Mouse (Mus musculus): ENCODE measurements around the gene G6pc. TPM values are rescaled to one million over a fixed set of nuclear protein-coding genes. Genes with fewer than 3 reads are reported as not detected.
"Not testable (repeated sequence)": the region's sequence is repeated elsewhere in the genome, so short reads cannot be mapped to it uniquely, and the experiment has no call there.

Gene G6pc
- total and polyA plus RNA-seq, 3 experiments = not detected

DNA sequence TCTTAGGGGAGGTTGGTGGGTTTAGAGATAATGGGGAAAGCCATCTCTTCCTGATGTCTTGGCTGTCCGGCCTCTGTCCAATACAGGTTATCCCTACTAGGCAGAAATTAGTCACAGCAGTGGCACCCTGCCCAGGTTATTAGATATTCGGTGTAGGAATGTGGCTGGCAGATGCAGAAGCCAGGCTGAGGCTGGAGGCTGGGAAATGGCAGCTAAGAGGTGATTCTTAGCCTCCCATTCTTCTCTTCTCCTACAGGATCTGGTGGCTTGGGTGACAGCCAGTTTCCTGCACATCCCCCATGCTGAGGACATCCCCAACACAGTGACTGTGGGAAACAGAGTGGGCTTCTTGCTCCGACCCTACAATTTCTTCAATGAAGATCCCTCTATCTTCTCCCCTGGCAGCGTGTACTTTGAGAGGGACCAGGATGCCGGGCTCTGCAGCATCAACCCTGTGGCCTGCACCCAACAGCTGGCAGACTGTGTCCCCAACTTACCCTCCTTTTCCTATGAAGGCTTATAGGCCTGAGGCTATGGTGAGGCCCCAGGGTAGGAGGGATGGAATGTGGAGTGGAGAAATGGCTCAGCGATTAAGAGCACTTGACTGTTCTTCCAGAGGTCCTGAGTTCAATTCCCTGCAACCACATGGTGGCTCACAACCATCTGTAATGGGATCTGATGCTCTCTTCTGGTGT is 38.3 kb upstream of the G6pc start:
- Histone ChIP-seq H3K27ac (peak overlapping the region; percentile 18), H3K4me3 (no peak overlapping the region), H3K9ac (ENCODE audit: low read depth, low read length) (no peak overlapping the region), H3K27me3 (ENCODE audit: control insufficient read depth, insufficient read depth, low read length) (no peaks in the 10 kb centered on the region), H3K79me2 (replicated peaks; ENCODE audit: control insufficient read depth, insufficient read depth, low read length) (no peaks in the 10 kb centered on the region), H3K4me1 (ENCODE audit: control insufficient read depth, insufficient read depth, low read length) (peaks cover 4% of the 10 kb centered on the region), H3K36me3 (ENCODE audit: control insufficient read depth, insufficient read depth, low read length) (no peaks in the 10 kb centered on the region)
- TF ChIP-seq EP300 (IDR thresholded peaks at IDR 0.05; ENCODE audit: insufficient read depth, low read depth, low read length) (no peak), CTCF (IDR thresholded peaks at IDR 0.05) (no peak), POLR2A (IDR thresholded peaks at IDR 0.05; ENCODE audit: insufficient read depth, low read depth, low read length) (no peak)
- 35% methylated on average over 6 of the region's 6 CpGs for WGBS
- DNase-seq = peak; percentile 47 to 57
- intact Hi-C loops (cut with DNase I) = loop anchor here (10.0 kb wide), 1 partner anchor 226 kb away; the partner anchor contains the start of genes Brca1 and Nbr1

DNA sequence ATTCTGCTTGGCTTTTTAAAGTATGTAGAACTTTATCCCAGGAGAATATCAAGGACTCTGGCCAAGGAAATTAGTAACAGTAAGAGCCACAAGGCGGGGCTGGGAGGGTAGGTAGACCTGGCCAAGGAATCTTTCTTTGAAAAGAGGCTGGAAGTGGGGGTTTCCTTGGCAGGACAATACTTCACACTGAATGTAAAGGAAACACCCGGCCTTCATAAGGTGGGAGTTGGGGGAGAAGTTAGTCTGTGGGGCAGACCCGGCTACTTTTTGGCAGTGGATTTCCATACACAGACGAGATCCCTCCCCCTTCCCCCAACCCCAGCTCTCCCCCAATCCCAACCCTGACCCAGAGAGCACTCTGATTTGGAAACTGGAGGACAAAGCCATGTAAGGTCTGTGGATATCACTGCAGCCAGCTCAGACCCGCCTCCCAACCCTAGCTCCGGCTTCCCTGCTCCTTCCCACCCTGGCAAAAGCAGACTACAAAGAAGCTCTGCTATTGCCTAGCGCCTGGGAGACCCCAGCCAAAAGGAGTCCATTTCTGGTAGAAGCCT is 36.9 kb upstream of the G6pc start, which contains the start of gene Aoc3:
TSS of gene Aoc3 (plus strand) at position 235 of the 554 bp plus-strand sequence.
- peak within 1 kb of the TSS; percentile 72 for H3K27ac ChIP-seq
- peak within 1 kb of the TSS; percentile 28 for H3K9ac ChIP-seq (ENCODE audit: low read depth, low read length)
- peak; percentile 59 to 61 for DNase-seq
- H3K4me3 ChIP-seq = peak within 1 kb of the TSS; percentile 40
- H3K36me3 ChIP-seq (ENCODE audit: control insufficient read depth, insufficient read depth, low read length) = no peaks in the 10 kb centered on the region
- no peaks in the 10 kb centered on the region for H3K27me3 ChIP-seq (ENCODE audit: control insufficient read depth, insufficient read depth, low read length)
- TF ChIP-seq CTCF (IDR thresholded peaks at IDR 0.05) (peak; percentile 42), POLR2A (IDR thresholded peaks at IDR 0.05; ENCODE audit: insufficient read depth, low read depth, low read length) (peak; percentile 58; the same call in 1 of the 2 replicates), EP300 (IDR thresholded peaks at IDR 0.05; ENCODE audit: insufficient read depth, low read depth, low read length) (0 out of 2 replicates have a peak, but pooled peaks have one; percentile 34)
- no peaks in the 10 kb centered on the region for H3K79me2 ChIP-seq (replicated peaks; ENCODE audit: control insufficient read depth, insufficient read depth, low read length)
- 25% methylated on average over 7 of the region's 7 CpGs for WGBS
- H3K4me1 ChIP-seq (ENCODE audit: control insufficient read depth, insufficient read depth, low read length) = peaks cover 4% of the 10 kb centered on the region
- intact Hi-C loops (cut with DNase I) = loop anchor here (1.0 kb wide), 1 partner anchor 30 kb away; no protein-coding TSS in a partner anchor

DNA sequence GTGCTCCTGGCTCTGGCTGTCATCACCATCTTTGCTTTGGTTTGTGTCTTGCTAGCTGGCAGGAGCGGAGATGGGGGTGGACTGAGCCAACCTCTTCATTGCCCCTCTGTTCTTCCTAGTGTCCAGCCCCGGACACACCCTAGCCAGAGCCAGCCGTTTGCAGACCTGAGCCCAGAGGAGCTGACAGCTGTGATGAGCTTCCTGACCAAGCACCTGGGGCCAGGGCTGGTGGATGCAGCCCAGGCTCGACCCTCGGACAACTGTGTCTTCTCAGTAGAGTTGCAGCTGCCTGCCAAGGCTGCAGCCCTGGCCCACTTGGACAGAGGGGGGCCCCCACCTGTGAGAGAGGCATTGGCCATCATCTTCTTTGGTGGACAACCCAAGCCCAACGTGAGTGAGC is 36.4 kb upstream of the G6pc start:
- H3K9ac ChIP-seq (ENCODE audit: low read depth, low read length) = peak overlapping the region; percentile 28
- not testable (repeated sequence) for DNase-seq; H3K36me3 ChIP-seq (ENCODE audit: control insufficient read depth, insufficient read depth, low read length); H3K4me1 ChIP-seq (ENCODE audit: control insufficient read depth, insufficient read depth, low read length); H3K79me2 ChIP-seq (replicated peaks; ENCODE audit: control insufficient read depth, insufficient read depth, low read length); H3K27me3 ChIP-seq (ENCODE audit: control insufficient read depth, insufficient read depth, low read length)
- H3K27ac ChIP-seq = peak overlapping the region; percentile 72
- intact Hi-C loops (cut with DNase I) = loop anchor here (1.0 kb wide), 1 partner anchor 29 kb away; no protein-coding TSS in a partner anchor
- WGBS = 39% methylated on average over 6 of the region's 6 CpGs
- H3K4me3 ChIP-seq = peak overlapping the region; percentile 40

DNA sequence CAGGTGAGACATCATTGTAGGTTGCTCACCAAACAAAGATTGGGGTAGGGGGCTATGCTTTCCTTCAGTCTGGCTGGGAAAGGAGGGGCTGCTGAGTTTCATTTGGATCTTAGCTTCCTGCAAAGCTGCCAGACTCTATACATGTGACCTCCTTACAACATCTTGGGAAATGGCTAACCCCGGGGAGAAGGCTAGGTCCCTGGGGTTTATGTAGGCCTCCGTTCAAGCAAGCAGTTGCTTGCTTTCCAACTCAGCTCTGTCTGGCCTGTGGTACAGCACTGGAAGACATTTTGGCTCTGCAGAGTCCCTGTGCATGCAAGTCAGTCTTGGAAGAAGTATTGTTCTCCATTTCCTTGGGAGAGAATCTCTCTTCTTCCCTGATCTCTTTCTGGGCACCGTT is 34.8 kb upstream of the G6pc start:
- Histone ChIP-seq H3K36me3 (ENCODE audit: control insufficient read depth, insufficient read depth, low read length) (no peaks in the 10 kb centered on the region), H3K27me3 (ENCODE audit: control insufficient read depth, insufficient read depth, low read length) (no peaks in the 10 kb centered on the region), H3K79me2 (replicated peaks; ENCODE audit: control insufficient read depth, insufficient read depth, low read length) (no peaks in the 10 kb centered on the region), H3K4me3 (peak overlapping the region; percentile 10; the same call in 1 of the 2 replicates), H3K4me1 (ENCODE audit: control insufficient read depth, insufficient read depth, low read length) (peaks cover 4% of the 10 kb centered on the region), H3K9ac (ENCODE audit: low read depth, low read length) (no peak overlapping the region; the same call in 1 of the 2 replicates), H3K27ac (peak overlapping the region; percentile 72)
- DNase-seq = peak; percentile 43
- WGBS = 32% methylated on average over 3 of the region's 3 CpGs
- TF ChIP-seq CTCF (IDR thresholded peaks at IDR 0.05) (no peak), POLR2A (IDR thresholded peaks at IDR 0.05; ENCODE audit: insufficient read depth, low read depth, low read length) (no peak), EP300 (IDR thresholded peaks at IDR 0.05; ENCODE audit: insufficient read depth, low read depth, low read length) (no peak)
- intact Hi-C loops (cut with DNase I) = no loop called here

DNA sequence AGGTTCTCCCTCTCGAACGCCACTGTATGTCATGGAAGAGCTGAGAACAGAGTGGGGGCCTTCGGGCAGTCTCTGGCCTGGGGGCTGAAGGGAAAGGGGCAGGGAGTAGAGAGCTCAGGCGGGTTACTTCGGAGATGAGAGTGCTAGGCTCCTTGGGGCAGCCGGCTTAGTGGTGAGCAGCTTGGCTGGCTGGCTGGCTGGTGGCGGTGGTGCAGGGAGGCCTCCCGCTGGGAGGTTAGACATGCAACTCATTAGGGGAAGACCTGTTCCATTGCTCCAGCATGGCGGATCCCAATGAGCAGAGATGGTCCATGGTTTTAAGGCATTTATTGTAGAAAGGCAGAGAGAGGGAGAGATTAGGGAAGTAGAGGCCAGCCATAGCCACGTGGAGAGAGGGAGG is 33.3 kb upstream of the G6pc start:
- Histone ChIP-seq H3K79me2 (replicated peaks; ENCODE audit: control insufficient read depth, insufficient read depth, low read length) (no peaks in the 10 kb centered on the region), H3K4me1 (ENCODE audit: control insufficient read depth, insufficient read depth, low read length) (peaks cover 4% of the 10 kb centered on the region), H3K4me3 (peak overlapping the region; percentile 27), H3K27ac (peak overlapping the region; percentile 23; the same call in 1 of the 2 replicates), H3K9ac (ENCODE audit: low read depth, low read length) (peak overlapping the region; percentile 21; the same call in 1 of the 2 replicates), H3K27me3 (ENCODE audit: control insufficient read depth, insufficient read depth, low read length) (no peaks in the 10 kb centered on the region), H3K36me3 (ENCODE audit: control insufficient read depth, insufficient read depth, low read length) (no peaks in the 10 kb centered on the region)
- DNase-seq = no peak
- intact Hi-C loops (cut with DNase I) = no loop called here
- 62% methylated on average over 10 of the region's 10 CpGs for WGBS
- TF ChIP-seq EP300 (IDR thresholded peaks at IDR 0.05; ENCODE audit: insufficient read depth, low read depth, low read length) (no peak), CTCF (IDR thresholded peaks at IDR 0.05) (no peak), POLR2A (IDR thresholded peaks at IDR 0.05; ENCODE audit: insufficient read depth, low read depth, low read length) (no peak)

DNA sequence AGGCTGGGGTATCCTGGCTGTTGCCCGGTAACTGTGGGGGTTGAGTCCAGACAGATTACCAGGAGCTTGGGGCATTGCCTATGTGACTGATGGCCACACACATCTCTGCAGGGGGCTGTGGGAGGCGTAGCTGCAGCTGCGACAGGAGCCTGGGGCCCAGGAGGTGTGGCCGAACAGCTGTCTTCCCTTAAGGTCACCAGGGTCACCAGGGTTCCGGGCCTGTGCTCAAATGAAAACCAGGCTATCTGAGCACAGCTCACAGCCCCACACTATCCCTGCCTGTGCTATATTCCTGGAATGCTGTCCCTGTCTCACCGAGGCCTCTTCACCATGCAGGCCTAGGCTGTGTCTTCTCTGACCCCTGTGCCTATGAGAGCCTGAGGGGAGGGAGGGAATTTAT is 32.8 kb upstream of the G6pc start:
- no peaks in the 10 kb centered on the region for H3K36me3 ChIP-seq (ENCODE audit: control insufficient read depth, insufficient read depth, low read length)
- intact Hi-C loops (cut with DNase I) = no loop called here
- H3K4me1 ChIP-seq (ENCODE audit: control insufficient read depth, insufficient read depth, low read length) = peaks cover 2% of the 10 kb centered on the region; the same call in 1 of the 2 replicates
- WGBS = 32% methylated on average over 6 of the region's 6 CpGs
- H3K9ac ChIP-seq (ENCODE audit: low read depth, low read length) = peak overlapping the region; percentile 22; the same call in 1 of the 2 replicates
- no peak overlapping the region for H3K4me3 ChIP-seq
- DNase-seq = no peak
- H3K27me3 ChIP-seq (ENCODE audit: control insufficient read depth, insufficient read depth, low read length) = no peaks in the 10 kb centered on the region
- no peaks in the 10 kb centered on the region for H3K79me2 ChIP-seq (replicated peaks; ENCODE audit: control insufficient read depth, insufficient read depth, low read length)
- no peak for TF ChIP-seq CTCF (IDR thresholded peaks at IDR 0.05)
- H3K27ac ChIP-seq = no peak overlapping the region; the same call in 1 of the 2 replicates

Data from heart, adult 2 months (tissue).